Mouse (Mus musculus): ENCODE data around the gene Senp3. TPM values are rescaled to one million over a fixed set of nuclear protein-coding genes. Genes with fewer than 3 reads are reported as not detected.
"Not testable (repeated sequence)": the region's sequence is repeated elsewhere in the genome, so short reads cannot be mapped to it uniquely, and the experiment has no call there.

Gene Senp3
- total RNA-seq (2021): 10 to 100 TPM; 27.3 to 35.1 TPM
- long read RNA-seq, experiment 1, partial matches to known transcripts: 2 of 7 reads
- long read RNA-seq, experiment 1, other reads (novel, unspliced or antisense): 3 of 7 reads
- long read RNA-seq, experiment 2, partial matches to known transcripts: 2 of 6 reads
- long read RNA-seq, experiment 2, other reads (novel, unspliced or antisense): 2 of 6 reads

GRCm38 (mm10) chr11:69681314-69682208 lies at the start of gene Senp3:
Gene Senp3, minus strand, starts transcription at chr11:69682084.
- DNase-seq: peak; percentile 95 to 98

- not testable (repeated sequence) for DNase-seq
Observed at GRCm38 (mm10) chr11:69731408-69731807, 49.5 kb upstream of the Senp3 start.

DNA sequence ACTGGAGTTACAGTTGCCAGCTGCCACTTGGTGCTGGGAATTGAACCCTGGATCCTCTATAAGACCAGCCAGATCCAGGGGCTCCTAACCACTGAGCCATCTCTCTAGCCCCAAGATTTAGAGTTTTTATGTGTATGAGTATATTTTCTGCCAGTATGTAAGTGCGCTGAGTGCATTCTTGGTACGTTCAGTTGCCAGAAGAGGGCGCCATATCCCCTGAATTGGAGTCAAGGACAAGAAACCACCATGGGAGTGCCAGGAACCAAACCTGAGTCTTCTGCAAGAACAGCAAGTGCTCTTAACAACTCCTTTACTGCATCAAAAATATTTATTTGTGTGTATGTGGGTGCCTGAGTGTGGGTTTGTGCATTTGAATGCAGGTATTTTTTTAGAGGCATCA lies 47.2 kb upstream of the Senp3 start:
- peak; percentile 43 to 73 for DNase-seq

- DNase-seq: no peak
Observed at GRCm38 (mm10) chr11:69725951-69726350, 44.1 kb upstream of the Senp3 start.

GRCm38 (mm10) chr11:69723074-69723473 lies 41.2 kb upstream of the Senp3 start:
- DNase-seq: no peak

GRCm38 (mm10) chr11:69720852-69721251 lies 39.0 kb upstream of the Senp3 start:
- DNase-seq: peak in 1 of 2 experiments; percentile 11

DNA sequence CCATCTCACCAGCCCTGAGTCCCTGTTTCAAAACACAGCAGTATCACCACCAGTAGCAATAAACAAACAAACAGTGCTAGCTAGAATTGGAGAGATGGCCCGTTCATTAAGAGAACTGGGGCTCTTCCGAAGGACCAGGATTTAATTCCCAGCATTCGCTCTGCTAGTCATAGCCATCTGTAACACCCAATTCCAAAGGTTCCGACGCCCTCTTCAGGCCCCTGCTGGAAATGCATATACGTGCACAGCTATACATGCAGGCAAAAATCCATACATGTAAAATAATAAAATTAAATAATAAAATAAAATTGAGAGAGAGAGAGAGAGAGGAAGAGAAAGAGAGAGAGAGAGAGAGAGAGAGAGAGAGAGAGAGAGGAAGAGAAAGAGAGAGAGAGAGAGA lies 37.5 kb upstream of the Senp3 start:
- DNase-seq: no peak

DNA sequence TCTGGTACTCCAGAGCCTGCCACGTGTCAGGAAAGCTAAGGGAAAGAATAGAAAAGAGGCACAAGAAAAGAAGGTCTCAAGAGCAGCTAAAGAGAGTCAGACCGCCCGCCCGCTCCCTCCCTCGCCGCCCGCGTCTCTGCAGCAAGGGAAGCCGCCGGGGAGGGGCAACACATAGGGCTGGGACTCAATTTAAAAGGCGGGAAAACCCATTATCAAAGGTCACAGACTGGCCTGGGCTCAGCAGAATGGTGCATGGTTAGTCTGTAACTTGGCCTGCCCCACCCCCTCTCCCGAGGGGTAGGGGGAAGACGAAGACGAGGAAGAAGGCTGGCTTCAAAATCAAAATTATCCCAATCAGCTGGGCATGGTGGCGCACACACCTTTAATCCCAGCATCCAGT lies 36.8 kb upstream of the Senp3 start:
- DNase-seq: no peak

DNA sequence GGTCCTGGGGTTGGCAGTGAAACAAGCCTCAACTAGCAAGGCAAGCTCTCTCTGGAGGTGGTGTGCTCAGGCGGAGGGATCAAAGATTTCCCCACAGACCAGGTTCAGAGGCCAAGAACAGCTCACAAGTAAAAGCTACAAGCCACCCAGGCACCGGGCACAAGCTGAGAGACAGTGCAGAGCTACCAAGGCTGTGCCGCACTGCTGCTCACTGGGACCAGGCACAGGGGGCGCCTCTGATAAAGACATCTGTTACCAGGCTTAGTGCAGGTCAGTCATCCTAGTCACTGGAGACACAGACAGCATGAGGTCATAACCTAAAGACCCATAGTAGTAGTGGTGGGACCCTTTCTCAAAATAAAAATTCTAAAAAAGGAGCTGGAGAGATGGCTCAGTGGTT lies 35.1 kb upstream of the Senp3 start:
- DNase-seq: no peak

DNA sequence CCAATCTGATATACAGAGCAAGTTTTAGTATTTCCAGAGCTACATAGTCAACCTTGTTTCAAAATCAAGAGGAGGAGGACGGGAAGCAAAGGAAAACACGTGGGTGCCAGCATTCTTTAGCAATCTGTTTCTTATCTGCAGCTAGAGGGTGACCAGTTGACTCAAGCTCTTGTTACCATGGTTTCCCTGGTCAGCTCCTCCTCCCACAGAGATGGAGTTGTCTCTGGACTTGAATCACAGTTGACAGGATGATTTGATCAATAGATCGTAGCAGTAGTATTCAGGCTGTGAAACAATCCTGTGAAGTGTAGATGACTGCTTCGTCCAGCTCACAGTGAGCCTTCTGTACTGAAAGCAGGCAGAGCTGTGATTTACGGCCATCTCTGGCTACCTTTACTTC lies 34.0 kb upstream of the Senp3 start:
- DNase-seq: peak in 1 of 2 experiments; percentile 60

DNA sequence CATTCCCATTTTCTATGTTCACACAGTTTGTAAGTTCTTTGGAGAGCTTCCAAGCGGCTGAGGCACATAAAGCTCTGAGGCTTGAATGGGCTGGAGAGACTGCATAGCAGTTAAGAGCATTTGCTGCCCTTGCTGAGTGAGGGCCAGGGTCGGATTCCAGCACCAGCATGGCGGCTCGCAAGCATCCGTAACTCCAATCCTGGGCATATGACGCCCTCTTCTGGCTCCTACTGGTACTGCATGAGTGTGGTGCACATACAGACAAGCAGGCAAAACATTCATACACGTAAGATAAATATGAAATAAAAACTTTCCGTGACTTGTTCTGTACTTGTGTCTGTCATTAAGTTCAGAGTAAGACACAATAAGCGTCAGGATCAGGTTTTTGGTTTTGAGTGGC lies 33.6 kb upstream of the Senp3 start:
- peak; percentile 23 to 64 for DNase-seq

- DNase-seq: no peak
Observed at GRCm38 (mm10) chr11:69714636-69715329, 32.9 kb upstream of the Senp3 start.

DNA sequence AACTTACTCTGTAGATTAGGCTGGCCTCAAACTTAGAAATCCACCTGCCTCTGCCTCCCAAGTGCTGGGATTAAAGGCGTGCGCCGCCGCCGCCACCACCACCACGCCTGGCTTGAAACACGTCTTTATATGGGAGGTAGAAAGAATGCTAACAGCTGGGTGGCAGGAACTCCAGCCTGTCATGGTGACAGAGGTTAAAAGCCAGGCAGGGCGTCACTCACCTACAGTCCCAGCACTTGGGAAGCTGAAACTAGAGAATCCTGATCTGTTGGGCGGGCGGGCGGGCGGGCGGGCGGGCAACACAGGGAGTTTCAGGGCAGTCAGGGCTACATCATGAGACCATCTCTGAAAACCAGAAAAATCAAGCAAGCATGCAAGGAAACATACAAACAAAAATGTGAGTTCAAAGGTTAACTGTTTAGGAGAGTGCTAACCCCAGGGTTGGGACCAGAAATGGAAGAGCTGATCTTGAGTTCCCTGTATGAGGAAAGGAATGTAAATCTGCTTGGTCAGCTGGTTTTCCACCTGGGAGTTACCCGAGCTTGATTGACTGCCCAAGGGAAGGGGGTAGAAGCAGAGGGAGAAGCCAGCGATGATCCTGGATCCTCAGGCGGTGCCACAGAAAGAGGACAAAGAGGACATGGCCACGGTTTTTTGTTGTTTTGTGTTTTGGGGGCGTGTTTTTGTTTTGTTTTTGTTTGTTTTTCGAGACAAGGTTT lies 31.2 kb upstream of the Senp3 start:
- DNase-seq: no peak

- DNase-seq: no peak
Observed at GRCm38 (mm10) chr11:69711082-69711481, 29.2 kb upstream of the Senp3 start.

- no peak for DNase-seq
Observed at GRCm38 (mm10) chr11:69710470-69710869, 28.6 kb upstream of the Senp3 start.

DNA sequence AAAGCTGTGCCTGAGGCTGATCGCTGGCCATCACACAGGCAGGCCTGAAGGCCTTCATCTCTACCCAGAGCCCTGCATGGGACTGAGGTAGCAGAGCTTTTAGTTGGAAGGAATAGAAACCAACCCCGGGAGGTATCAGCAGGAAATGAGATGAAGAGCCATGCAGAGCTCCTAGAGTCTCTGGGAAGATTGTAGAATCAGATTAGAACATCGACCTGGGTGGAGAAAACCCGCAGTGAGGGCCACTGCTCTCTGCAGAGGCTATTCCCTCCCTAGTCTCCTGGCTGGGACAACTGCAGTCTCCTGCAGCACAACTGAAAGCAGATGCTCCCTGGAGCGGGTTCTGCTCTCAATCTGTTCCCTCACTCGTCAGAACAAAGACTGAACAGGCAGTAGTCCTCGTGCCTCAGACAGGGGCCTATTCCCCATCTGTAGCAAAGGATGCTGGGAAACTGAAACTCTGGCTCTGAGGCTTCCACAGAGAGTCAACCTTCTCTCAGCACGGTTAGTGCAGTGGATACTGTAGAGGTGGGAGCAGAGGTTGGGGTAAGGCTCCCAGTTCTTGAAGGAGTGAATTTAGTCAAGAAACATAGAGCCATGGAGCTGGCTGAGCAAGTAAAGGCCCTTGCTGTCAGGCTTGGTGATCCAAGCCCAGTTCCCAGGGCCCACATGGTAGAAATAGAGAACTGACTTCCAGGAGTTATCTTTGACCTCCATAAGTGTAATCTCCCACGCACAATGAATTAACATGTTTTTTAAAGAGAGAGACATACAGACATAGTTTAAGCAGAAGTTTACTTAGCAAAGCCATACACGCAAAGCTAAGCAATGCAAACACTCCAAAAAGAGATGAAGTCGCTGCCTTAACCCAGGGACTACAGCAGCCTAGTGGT lies 27.9 kb upstream of the Senp3 start:
- no peak for DNase-seq

DNA sequence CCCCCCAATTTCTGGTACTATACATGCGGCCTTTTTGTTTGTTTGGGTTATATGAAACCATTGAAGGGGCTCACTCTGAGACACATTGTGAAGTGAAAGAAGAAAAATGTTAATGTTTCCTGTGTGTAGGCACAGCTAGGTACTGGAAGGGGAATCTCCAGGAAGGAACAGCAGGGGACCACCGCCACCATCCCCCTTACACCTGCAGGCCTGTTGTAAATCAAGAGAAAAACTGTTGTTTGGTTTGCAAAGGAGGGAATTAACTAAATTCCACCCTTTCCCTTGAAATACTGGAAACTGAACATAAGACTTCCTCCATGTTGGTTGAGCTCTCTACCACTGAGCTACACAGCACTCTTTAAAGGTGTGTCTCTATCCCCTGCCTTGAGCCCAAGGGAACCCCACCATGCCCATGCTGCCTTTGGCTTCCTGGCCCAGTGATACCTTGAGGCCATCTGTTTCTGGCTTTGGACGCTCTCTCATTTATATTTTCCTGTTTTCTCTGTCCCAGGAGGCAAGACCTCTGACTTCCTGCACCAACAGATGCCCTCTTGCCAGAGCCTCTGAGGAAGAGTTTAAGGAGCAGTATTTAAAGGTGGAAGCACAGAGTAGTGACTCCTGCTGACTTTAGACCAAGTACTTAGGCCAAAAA lies 26.9 kb upstream of the Senp3 start:
- DNase-seq: no peak

DNA sequence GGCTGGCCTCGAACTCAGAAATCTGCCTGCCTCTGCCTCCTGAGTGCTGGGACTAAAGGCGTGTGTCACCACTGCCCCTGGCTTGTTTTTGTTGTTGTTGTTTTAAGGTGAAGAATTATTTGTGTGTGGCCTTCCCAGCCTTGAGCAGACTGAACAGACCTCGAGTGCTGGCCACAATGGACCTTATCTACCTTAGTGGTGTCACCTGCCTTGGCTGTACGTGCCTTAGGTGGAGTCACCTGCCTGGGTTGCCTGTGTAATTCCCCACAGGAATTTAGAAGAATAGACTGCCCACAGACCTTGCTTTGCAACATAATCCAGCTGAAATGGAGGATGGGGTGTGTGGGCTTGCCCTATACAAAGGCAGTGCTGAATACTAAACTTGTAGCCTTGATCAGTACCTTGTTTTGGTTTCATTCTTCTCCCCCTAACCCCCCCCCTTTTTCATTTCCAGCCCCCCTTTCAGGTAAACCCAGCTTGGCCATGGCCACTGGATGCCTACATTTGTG lies 26.0 kb upstream of the Senp3 start:
- no peak for DNase-seq

- DNase-seq: no peak
Observed at GRCm38 (mm10) chr11:69707480-69707847, 25.6 kb upstream of the Senp3 start.

GRCm38 (mm10) chr11:69706775-69707479 lies 25.0 kb upstream of the Senp3 start:
- DNase-seq: peak; percentile 87 to 89
